Mouse (Mus musculus): ENCODE data around the gene S100z. TPM values are rescaled to one million over a fixed set of nuclear protein-coding genes. Genes with fewer than 3 reads are reported as not detected.

Gene S100z
- not detected in 2 replicates for polyA plus RNA-seq (2015; fragmentation: Nextera tagmentation; extraction: Ambion mirVana)

GRCm38 (mm10) chr13:95478671-95479413, at the start of gene S100z:
TSS of gene S100z (minus strand) at chr13:95478721.
- Histone ChIP-seq H3K27me3 (ENCODE audit: control insufficient read depth, insufficient read depth, low read depth, low read length) (no peaks in the 10 kb centered on the region), H3K9ac (ENCODE audit: low read depth, low read length) (no peak within 1 kb of the TSS), H3K9me3 (replicated peaks; ENCODE audit: control insufficient read depth, low read length) (no peaks in the 10 kb centered on the region), H3K36me3 (ENCODE audit: control insufficient read depth, insufficient read depth) (no peaks in the 10 kb centered on the region), H3K4me2 (ENCODE audit: low read depth, low read length) (no peak within 1 kb of the TSS), H3K4me3 (ENCODE audit: low read depth, low read length) (no peak within 1 kb of the TSS), H3K4me1 (ENCODE audit: control insufficient read depth, low read depth, low read length) (peaks cover 21% of the 10 kb centered on the region), H3K27ac (ENCODE audit: low read length) (no peak within 1 kb of the TSS)
- WGBS (ENCODE audit: insufficient replicate concordance) = 78% methylated on average over 21 of the region's 21 CpGs
- ATAC-seq (ENCODE audit: low read depth) = no peak

DNA sequence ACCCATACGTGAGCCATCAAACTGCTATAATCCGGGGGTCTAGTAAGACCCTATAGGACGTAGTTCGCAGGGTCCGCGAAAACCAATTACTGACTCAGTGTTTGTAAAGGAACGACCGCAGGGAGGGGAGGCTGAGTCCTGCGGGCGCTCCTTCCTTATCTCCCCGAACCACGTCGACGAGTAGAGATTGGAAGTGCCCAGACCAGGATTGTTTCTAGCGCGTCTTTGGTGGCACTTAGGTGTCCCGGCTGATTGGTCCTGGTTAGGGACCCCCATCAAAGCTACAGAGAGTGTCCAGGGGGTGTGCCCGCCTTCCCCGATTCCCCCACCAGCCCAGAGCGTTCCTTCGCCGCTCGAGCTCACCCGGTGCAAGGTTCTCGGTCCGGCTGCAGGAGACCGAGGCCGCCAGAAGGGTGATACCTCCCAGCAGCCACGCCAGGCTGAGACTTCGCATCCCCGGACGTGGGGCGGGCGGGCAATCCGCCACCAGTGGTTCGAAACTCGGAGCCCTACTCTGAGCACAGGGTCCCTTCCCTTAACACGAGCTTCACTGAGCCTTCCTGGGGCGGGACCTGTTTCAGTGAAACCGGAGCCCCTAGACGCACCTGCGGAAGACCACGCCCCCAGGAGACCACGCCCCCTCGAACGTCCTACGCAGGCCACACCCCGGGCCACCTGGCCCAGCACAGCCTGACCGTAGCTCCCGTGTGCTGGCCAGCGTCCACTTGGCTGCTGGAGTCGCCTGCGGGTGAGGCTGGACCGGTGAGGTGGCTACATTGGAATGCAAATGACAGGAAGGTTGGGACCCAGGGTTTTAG, 46.4 kb upstream of the S100z start, which contains the start of gene F2rl1:
TSS of gene F2rl1 (minus strand) at position 554 of the 818 bp plus-strand sequence.
- Histone ChIP-seq H3K27me3 (ENCODE audit: control insufficient read depth, insufficient read depth, low read depth, low read length) (peaks cover 52% of the 10 kb centered on the region), H3K36me3 (ENCODE audit: control insufficient read depth, insufficient read depth) (no peaks in the 10 kb centered on the region), H3K27ac (ENCODE audit: low read length) (no peak within 1 kb of the TSS), H3K9ac (ENCODE audit: low read depth, low read length) (peak within 1 kb of the TSS; percentile 30; the same call in 1 of the 2 replicates), H3K9me3 (replicated peaks; ENCODE audit: control insufficient read depth, low read length) (no peaks in the 10 kb centered on the region), H3K4me1 (ENCODE audit: control insufficient read depth, low read depth, low read length) (peaks cover 10% of the 10 kb centered on the region), H3K4me2 (ENCODE audit: low read depth, low read length) (peak within 1 kb of the TSS; percentile 71), H3K4me3 (ENCODE audit: low read depth, low read length) (peak within 1 kb of the TSS; percentile 47)
- 1% methylated on average over 54 of the region's 54 CpGs for WGBS (ENCODE audit: insufficient replicate concordance)
- ATAC-seq (ENCODE audit: low read depth) = peak; percentile 87

- peak overlapping the region; percentile 30; the same call in 1 of the 2 replicates for H3K9ac ChIP-seq (ENCODE audit: low read depth, low read length)
- H3K27me3 ChIP-seq (ENCODE audit: control insufficient read depth, insufficient read depth, low read depth, low read length) = peaks cover 52% of the 10 kb centered on the region
- H3K9me3 ChIP-seq (replicated peaks; ENCODE audit: control insufficient read depth, low read length) = no peaks in the 10 kb centered on the region
- H3K27ac ChIP-seq (ENCODE audit: low read length) = no peak overlapping the region
- no peaks in the 10 kb centered on the region for H3K36me3 ChIP-seq (ENCODE audit: control insufficient read depth, insufficient read depth)
- H3K4me1 ChIP-seq (ENCODE audit: control insufficient read depth, low read depth, low read length) = peaks cover 10% of the 10 kb centered on the region
- H3K4me2 ChIP-seq (ENCODE audit: low read depth, low read length) = peak overlapping the region; percentile 71
- peak overlapping the region; percentile 47 for H3K4me3 ChIP-seq (ENCODE audit: low read depth, low read length)
- ATAC-seq (ENCODE audit: low read depth) = no peak
- under 1% methylated on average over 13 of the region's 13 CpGs for WGBS (ENCODE audit: insufficient replicate concordance)
Observed at GRCm38 (mm10) chr13:95524424-95524673, 45.8 kb upstream of the S100z start.

- Histone ChIP-seq H3K27ac (ENCODE audit: low read length) (no peak overlapping the region), H3K9ac (ENCODE audit: low read depth, low read length) (peak overlapping the region; percentile 30; the same call in 1 of the 2 replicates), H3K4me2 (ENCODE audit: low read depth, low read length) (peak overlapping the region; percentile 71), H3K27me3 (ENCODE audit: control insufficient read depth, insufficient read depth, low read depth, low read length) (peaks cover 52% of the 10 kb centered on the region), H3K4me1 (ENCODE audit: control insufficient read depth, low read depth, low read length) (peaks cover 10% of the 10 kb centered on the region), H3K4me3 (ENCODE audit: low read depth, low read length) (peak overlapping the region; percentile 47), H3K9me3 (replicated peaks; ENCODE audit: control insufficient read depth, low read length) (no peaks in the 10 kb centered on the region), H3K36me3 (ENCODE audit: control insufficient read depth, insufficient read depth) (no peaks in the 10 kb centered on the region)
- WGBS (ENCODE audit: insufficient replicate concordance) = 2% methylated on average over 29 of the region's 29 CpGs
- ATAC-seq (ENCODE audit: low read depth) = no peak
Observed at GRCm38 (mm10) chr13:95523659-95524423, 45.3 kb upstream of the S100z start.

- Histone ChIP-seq H3K4me1 (ENCODE audit: control insufficient read depth, low read depth, low read length) (peaks cover 10% of the 10 kb centered on the region), H3K9ac (ENCODE audit: low read depth, low read length) (no peak overlapping the region), H3K36me3 (ENCODE audit: control insufficient read depth, insufficient read depth) (no peaks in the 10 kb centered on the region), H3K4me3 (ENCODE audit: low read depth, low read length) (no peak overlapping the region), H3K27me3 (ENCODE audit: control insufficient read depth, insufficient read depth, low read depth, low read length) (peaks cover 44% of the 10 kb centered on the region), H3K9me3 (replicated peaks; ENCODE audit: control insufficient read depth, low read length) (no peaks in the 10 kb centered on the region), H3K4me2 (ENCODE audit: low read depth, low read length) (no peak overlapping the region), H3K27ac (ENCODE audit: low read length) (no peak overlapping the region)
- WGBS (ENCODE audit: insufficient replicate concordance) = 59% methylated on average over 10 of the region's 10 CpGs
- no peak for ATAC-seq (ENCODE audit: low read depth)
Observed at GRCm38 (mm10) chr13:95522176-95522575, 43.7 kb upstream of the S100z start.

DNA sequence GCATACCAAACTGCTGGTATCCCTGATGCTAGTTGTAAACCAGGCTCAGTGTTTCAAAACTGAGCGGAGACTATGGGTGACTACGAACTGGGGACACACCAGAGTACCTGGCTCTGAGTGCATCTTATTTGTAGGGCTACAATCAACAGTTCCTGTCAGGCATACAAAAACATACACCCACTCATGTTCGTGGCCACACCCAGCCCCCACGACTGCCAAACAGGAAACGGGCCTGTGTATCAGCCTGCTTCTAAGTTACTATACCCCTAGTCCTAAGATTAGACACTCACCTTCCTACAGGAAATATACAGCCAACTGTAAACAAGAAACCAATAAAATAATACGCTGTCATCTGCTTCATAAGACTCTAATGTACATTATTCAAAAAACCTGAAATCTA, 42.5 kb upstream of the S100z start:
- WGBS (ENCODE audit: insufficient replicate concordance) = 47% methylated on average over 6 of the region's 6 CpGs
- no peak for ATAC-seq (ENCODE audit: low read depth)

GRCm38 (mm10) chr13:95514756-95515155, 36.2 kb upstream of the S100z start:
- WGBS (ENCODE audit: insufficient replicate concordance) = 59% methylated on average over 4 of the region's 4 CpGs
- H3K36me3 ChIP-seq (ENCODE audit: control insufficient read depth, insufficient read depth) = no peaks in the 10 kb centered on the region
- ATAC-seq (ENCODE audit: low read depth) = no peak
- H3K4me1 ChIP-seq (ENCODE audit: control insufficient read depth, low read depth, low read length) = no peaks in the 10 kb centered on the region
- no peak overlapping the region for H3K4me3 ChIP-seq (ENCODE audit: low read depth, low read length)
- no peak overlapping the region for H3K9ac ChIP-seq (ENCODE audit: low read depth, low read length)
- H3K27me3 ChIP-seq (ENCODE audit: control insufficient read depth, insufficient read depth, low read depth, low read length) = no peaks in the 10 kb centered on the region
- H3K4me2 ChIP-seq (ENCODE audit: low read depth, low read length) = no peak overlapping the region
- no peak overlapping the region for H3K27ac ChIP-seq (ENCODE audit: low read length)
- H3K9me3 ChIP-seq (replicated peaks; ENCODE audit: control insufficient read depth, low read length) = no peaks in the 10 kb centered on the region

More for the DNA sequence above, 42.5 kb upstream of the S100z start:
- no peaks in the 10 kb centered on the region for H3K36me3 ChIP-seq (ENCODE audit: control insufficient read depth, insufficient read depth)
- no peak overlapping the region for H3K9ac ChIP-seq (ENCODE audit: low read depth, low read length)
- no peak overlapping the region for H3K27ac ChIP-seq (ENCODE audit: low read length)
- H3K27me3 ChIP-seq (ENCODE audit: control insufficient read depth, insufficient read depth, low read depth, low read length) = peaks cover 33% of the 10 kb centered on the region
- H3K4me3 ChIP-seq (ENCODE audit: low read depth, low read length) = no peak overlapping the region
- no peaks in the 10 kb centered on the region for H3K9me3 ChIP-seq (replicated peaks; ENCODE audit: control insufficient read depth, low read length)
- peaks cover 10% of the 10 kb centered on the region for H3K4me1 ChIP-seq (ENCODE audit: control insufficient read depth, low read depth, low read length)
- H3K4me2 ChIP-seq (ENCODE audit: low read depth, low read length) = no peak overlapping the region

GRCm38 (mm10) chr13:95510054-95510453, 31.5 kb upstream of the S100z start:
- no peaks in the 10 kb centered on the region for H3K4me1 ChIP-seq (ENCODE audit: control insufficient read depth, low read depth, low read length)
- no peak for ATAC-seq (ENCODE audit: low read depth)
- H3K9ac ChIP-seq (ENCODE audit: low read depth, low read length) = no peak overlapping the region
- H3K9me3 ChIP-seq (replicated peaks; ENCODE audit: control insufficient read depth, low read length) = no peaks in the 10 kb centered on the region
- WGBS (ENCODE audit: insufficient replicate concordance) = 62% methylated on average over 5 of the region's 5 CpGs
- no peak overlapping the region for H3K4me2 ChIP-seq (ENCODE audit: low read depth, low read length)
- no peaks in the 10 kb centered on the region for H3K27me3 ChIP-seq (ENCODE audit: control insufficient read depth, insufficient read depth, low read depth, low read length)
- no peaks in the 10 kb centered on the region for H3K36me3 ChIP-seq (ENCODE audit: control insufficient read depth, insufficient read depth)
- no peak overlapping the region for H3K4me3 ChIP-seq (ENCODE audit: low read depth, low read length)
- H3K27ac ChIP-seq (ENCODE audit: low read length) = no peak overlapping the region

All from liver, embryonic 16.5 days (tissue).